Mouse (Mus musculus): ENCODE results near the gene Mrpl11. TPM values are rescaled to one million over a fixed set of nuclear protein-coding genes. Genes with fewer than 3 reads are reported as not detected.

Gene Mrpl11
- polyA plus RNA-seq, 1 experiment from 2014 or later, result 137 TPM

DNA sequence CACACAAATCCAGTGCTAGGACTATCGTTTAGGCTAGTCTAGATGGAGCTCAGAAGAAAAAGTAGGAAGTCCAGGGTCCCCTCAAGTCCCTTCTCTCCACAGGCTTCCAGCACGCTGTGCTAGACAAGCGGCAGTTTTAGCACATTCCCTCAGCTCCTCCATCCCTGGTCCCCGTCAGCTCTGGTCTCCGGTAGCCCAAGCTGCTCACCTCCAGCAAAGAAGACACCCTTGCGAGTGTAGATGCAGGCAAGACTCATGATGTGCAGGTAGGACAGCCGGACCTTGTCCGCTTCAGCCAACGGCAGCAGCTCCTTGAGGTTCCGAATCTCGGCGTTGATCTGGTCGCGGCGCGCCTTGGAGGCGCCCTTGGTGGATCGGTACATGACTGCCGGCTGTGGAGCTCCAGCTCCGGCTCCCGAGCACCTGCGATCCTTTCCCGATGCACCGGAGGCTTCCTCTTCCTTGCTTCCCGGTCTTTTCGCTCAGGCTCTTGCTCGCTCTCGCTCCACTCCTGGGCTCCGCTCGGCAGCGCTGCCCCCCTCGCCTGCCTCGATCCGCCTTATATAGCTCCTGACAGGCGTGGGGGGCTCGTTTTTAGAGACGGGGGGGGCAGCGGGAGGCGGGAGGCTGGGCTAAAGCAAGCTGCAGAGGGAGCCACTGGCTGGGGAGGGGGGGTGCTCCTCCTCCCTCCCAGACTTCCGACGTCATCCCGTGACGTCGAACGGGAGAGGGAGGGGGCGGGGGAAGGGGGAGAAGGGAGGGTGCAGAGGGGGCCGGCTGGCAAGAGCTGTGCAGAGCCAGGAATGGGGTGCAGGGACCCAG is 27.7 kb downstream of the Mrpl11 start:
- H3K27ac ChIP-seq (ENCODE audit: low read depth, low read length), result no peak overlapping the region
- H3K9me3 ChIP-seq (ENCODE audit: control insufficient read depth, low read length), result no peaks in the 10 kb centered on the region
- no peak for ATAC-seq (ENCODE audit: low FRiP score, low TSS enrichment)
- 19% methylated on average over 45 of the region's 47 CpGs for WGBS
- H3K27me3 ChIP-seq (ENCODE audit: control insufficient read depth, insufficient read depth, low read length), result peaks cover 54% of the 10 kb centered on the region
- no peaks in the 10 kb centered on the region for H3K36me3 ChIP-seq (ENCODE audit: control insufficient read depth, insufficient read depth, low read length)
- H3K4me1 ChIP-seq (ENCODE audit: control insufficient read depth, insufficient read depth, low read length), result 0 out of 2 replicates have a peak, but pooled peaks cover 3% of the 10 kb centered on the region
- H3K4me3 ChIP-seq (ENCODE audit: low read length), result no peak overlapping the region
- H3K4me2 ChIP-seq (replicated peaks; ENCODE audit: low read depth, low read length), result no peak overlapping the region
- no peak overlapping the region for H3K9ac ChIP-seq (ENCODE audit: low read depth, low read length)

DNA sequence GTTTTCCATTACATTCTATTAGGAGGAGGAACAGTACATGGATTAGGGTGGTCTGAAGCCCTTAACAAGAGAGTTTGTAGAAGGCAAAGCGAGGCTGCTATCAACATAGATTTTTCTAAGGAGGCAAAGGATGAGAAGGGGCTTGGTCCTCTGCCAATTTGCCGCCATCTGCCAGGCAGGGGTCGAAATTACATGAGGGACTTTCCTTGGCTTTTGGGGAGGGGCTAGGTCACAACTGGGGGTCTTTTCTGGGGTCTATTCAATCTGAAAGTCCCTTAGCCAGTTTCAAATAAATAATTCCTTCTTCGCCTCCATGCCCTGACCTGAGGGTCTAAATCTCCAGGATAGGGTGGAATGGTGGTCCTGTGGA is 28.3 kb downstream of the Mrpl11 start, which contains the start of gene Npas4:
TSS of gene Npas4 (minus strand) at position 61 of the 370 bp plus-strand sequence.
- Histone ChIP-seq H3K36me3 (ENCODE audit: control insufficient read depth, insufficient read depth, low read length) (no peaks in the 10 kb centered on the region), H3K4me2 (replicated peaks; ENCODE audit: low read depth, low read length) (no peak within 1 kb of the TSS), H3K27me3 (ENCODE audit: control insufficient read depth, insufficient read depth, low read length) (peaks cover 50% of the 10 kb centered on the region), H3K4me3 (ENCODE audit: low read length) (no peak within 1 kb of the TSS), H3K9ac (ENCODE audit: low read depth, low read length) (no peak within 1 kb of the TSS), H3K4me1 (ENCODE audit: control insufficient read depth, insufficient read depth, low read length) (0 out of 2 replicates have a peak, but pooled peaks cover 3% of the 10 kb centered on the region), H3K9me3 (ENCODE audit: control insufficient read depth, low read length) (no peaks in the 10 kb centered on the region), H3K27ac (ENCODE audit: low read depth, low read length) (no peak within 1 kb of the TSS)
- WGBS, result 14% methylated on average over 4 of the region's 4 CpGs
- no peak for ATAC-seq (ENCODE audit: low FRiP score, low TSS enrichment)

DNA sequence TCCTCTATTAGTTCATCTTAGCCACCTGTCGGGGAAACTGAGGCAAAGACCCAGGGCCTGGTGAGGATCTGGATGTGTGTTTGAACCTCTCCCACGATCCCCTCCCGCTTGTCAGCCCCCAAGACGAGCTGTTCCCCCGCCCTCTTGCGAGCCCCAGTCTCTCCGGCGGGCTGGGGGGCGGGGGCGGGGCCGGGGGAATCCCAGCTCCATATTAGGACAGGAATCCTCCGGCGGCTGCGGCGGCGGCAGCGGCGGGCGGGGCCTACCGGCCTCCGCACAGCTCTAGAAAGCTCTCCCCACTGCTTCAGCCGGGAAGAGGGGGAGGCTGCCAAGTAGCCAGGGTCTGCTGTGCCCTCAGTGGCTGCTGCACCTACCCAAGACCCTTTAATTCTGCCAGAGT is 28.8 kb downstream of the Mrpl11 start:
- no peak overlapping the region for H3K4me3 ChIP-seq (ENCODE audit: low read length)

GRCm38 (mm10) chr19:4992371-4992770 is 30.4 kb downstream of the Mrpl11 start:
- no peak overlapping the region for H3K9ac ChIP-seq (ENCODE audit: low read depth, low read length)
- 0 out of 2 replicates have a peak, but pooled peaks cover 3% of the 10 kb centered on the region for H3K4me1 ChIP-seq (ENCODE audit: control insufficient read depth, insufficient read depth, low read length)
- H3K36me3 ChIP-seq (ENCODE audit: control insufficient read depth, insufficient read depth, low read length), result no peaks in the 10 kb centered on the region
- H3K9me3 ChIP-seq (ENCODE audit: control insufficient read depth, low read length), result no peaks in the 10 kb centered on the region
- WGBS, result 15% methylated on average over 8 of the region's 8 CpGs
- no peak overlapping the region for H3K27ac ChIP-seq (ENCODE audit: low read depth, low read length)
- no peak overlapping the region for H3K4me3 ChIP-seq (ENCODE audit: low read length)
- ATAC-seq (ENCODE audit: low FRiP score, low TSS enrichment), result no peak
- H3K27me3 ChIP-seq (ENCODE audit: control insufficient read depth, insufficient read depth, low read length), result peaks cover 39% of the 10 kb centered on the region
- no peak overlapping the region for H3K4me2 ChIP-seq (replicated peaks; ENCODE audit: low read depth, low read length)

More for the DNA sequence above, 28.8 kb downstream of the Mrpl11 start:
- no peaks in the 10 kb centered on the region for H3K36me3 ChIP-seq (ENCODE audit: control insufficient read depth, insufficient read depth, low read length)
- no peak for ATAC-seq (ENCODE audit: low FRiP score, low TSS enrichment)
- WGBS, result 2% methylated on average over 21 of the region's 22 CpGs
- H3K4me1 ChIP-seq (ENCODE audit: control insufficient read depth, insufficient read depth, low read length), result 0 out of 2 replicates have a peak, but pooled peaks cover 3% of the 10 kb centered on the region
- no peak overlapping the region for H3K27ac ChIP-seq (ENCODE audit: low read depth, low read length)
- H3K4me2 ChIP-seq (replicated peaks; ENCODE audit: low read depth, low read length), result no peak overlapping the region
- no peaks in the 10 kb centered on the region for H3K9me3 ChIP-seq (ENCODE audit: control insufficient read depth, low read length)
- no peak overlapping the region for H3K9ac ChIP-seq (ENCODE audit: low read depth, low read length)
- H3K27me3 ChIP-seq (ENCODE audit: control insufficient read depth, insufficient read depth, low read length), result peaks cover 46% of the 10 kb centered on the region

DNA sequence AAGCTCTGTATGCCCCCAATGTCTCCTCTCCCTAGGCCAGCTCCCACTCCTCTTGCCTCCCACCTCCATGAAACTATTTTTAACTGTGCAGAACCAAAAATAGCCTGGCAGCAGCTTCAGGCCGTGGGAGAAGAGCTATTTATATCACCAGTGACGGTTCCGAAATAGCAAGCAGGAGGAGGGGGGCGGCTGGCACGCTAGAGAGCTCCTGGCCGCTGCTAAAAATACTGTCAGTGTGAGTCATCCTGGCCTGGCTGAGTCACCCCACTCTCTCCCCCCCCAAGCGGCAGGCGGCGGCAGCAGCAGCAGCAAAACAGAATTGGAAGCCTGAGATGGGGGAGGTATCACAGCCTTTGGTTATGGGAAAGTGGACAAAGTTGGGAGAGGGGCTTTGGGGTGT is 31.0 kb downstream of the Mrpl11 start:
- Histone ChIP-seq H3K27me3 (ENCODE audit: control insufficient read depth, insufficient read depth, low read length) (peaks cover 39% of the 10 kb centered on the region), H3K4me2 (replicated peaks; ENCODE audit: low read depth, low read length) (no peak overlapping the region)

GRCm38 (mm10) chr19:4994043-4994442 is 32.1 kb downstream of the Mrpl11 start:
- Histone ChIP-seq H3K9ac (ENCODE audit: low read depth, low read length) (no peak overlapping the region), H3K4me2 (replicated peaks; ENCODE audit: low read depth, low read length) (no peak overlapping the region), H3K27ac (ENCODE audit: low read depth, low read length) (no peak overlapping the region), H3K9me3 (ENCODE audit: control insufficient read depth, low read length) (no peaks in the 10 kb centered on the region), H3K27me3 (ENCODE audit: control insufficient read depth, insufficient read depth, low read length) (peaks cover 38% of the 10 kb centered on the region), H3K4me3 (ENCODE audit: low read length) (no peak overlapping the region), H3K4me1 (ENCODE audit: control insufficient read depth, insufficient read depth, low read length) (0 out of 2 replicates have a peak, but pooled peaks cover 3% of the 10 kb centered on the region), H3K36me3 (ENCODE audit: control insufficient read depth, insufficient read depth, low read length) (no peaks in the 10 kb centered on the region)
- 64% methylated on average over 5 of the region's 5 CpGs for WGBS
- no peak for ATAC-seq (ENCODE audit: low FRiP score, low TSS enrichment)

More for the DNA sequence above, 31.0 kb downstream of the Mrpl11 start:
- no peak for ATAC-seq (ENCODE audit: low FRiP score, low TSS enrichment)
- Histone ChIP-seq H3K4me3 (ENCODE audit: low read length) (no peak overlapping the region), H3K36me3 (ENCODE audit: control insufficient read depth, insufficient read depth, low read length) (no peaks in the 10 kb centered on the region), H3K9ac (ENCODE audit: low read depth, low read length) (no peak overlapping the region), H3K27ac (ENCODE audit: low read depth, low read length) (no peak overlapping the region), H3K9me3 (ENCODE audit: control insufficient read depth, low read length) (no peaks in the 10 kb centered on the region), H3K4me1 (ENCODE audit: control insufficient read depth, insufficient read depth, low read length) (0 out of 2 replicates have a peak, but pooled peaks cover 3% of the 10 kb centered on the region)
- 4% methylated on average over 9 of the region's 9 CpGs for WGBS

- Histone ChIP-seq H3K9ac (ENCODE audit: low read depth, low read length) (no peak overlapping the region), H3K9me3 (ENCODE audit: control insufficient read depth, low read length) (no peaks in the 10 kb centered on the region), H3K4me3 (ENCODE audit: low read length) (no peak overlapping the region), H3K36me3 (ENCODE audit: control insufficient read depth, insufficient read depth, low read length) (no peaks in the 10 kb centered on the region), H3K4me1 (ENCODE audit: control insufficient read depth, insufficient read depth, low read length) (peaks cover 7% of the 10 kb centered on the region; the same call in 1 of the 2 replicates), H3K27me3 (ENCODE audit: control insufficient read depth, insufficient read depth, low read length) (no peaks in the 10 kb centered on the region), H3K4me2 (replicated peaks; ENCODE audit: low read depth, low read length) (no peak overlapping the region), H3K27ac (ENCODE audit: low read depth, low read length) (no peak overlapping the region)
- no peak for ATAC-seq (ENCODE audit: low FRiP score, low TSS enrichment)
- WGBS, result 71% methylated on average over 6 of the region's 6 CpGs
Observed at GRCm38 (mm10) chr19:4999445-5000140, 37.6 kb downstream of the Mrpl11 start.

GRCm38 (mm10) chr19:5001666-5002406 is 39.9 kb downstream of the Mrpl11 start:
- Histone ChIP-seq H3K9ac (ENCODE audit: low read depth, low read length) (no peak overlapping the region), H3K27ac (ENCODE audit: low read depth, low read length) (no peak overlapping the region), H3K4me3 (ENCODE audit: low read length) (peak overlapping the region; percentile 21), H3K36me3 (ENCODE audit: control insufficient read depth, insufficient read depth, low read length) (no peaks in the 10 kb centered on the region), H3K9me3 (ENCODE audit: control insufficient read depth, low read length) (peaks cover 8% of the 10 kb centered on the region; the same call in 1 of the 2 replicates), H3K4me1 (ENCODE audit: control insufficient read depth, insufficient read depth, low read length) (peaks cover 7% of the 10 kb centered on the region; the same call in 1 of the 2 replicates), H3K27me3 (ENCODE audit: control insufficient read depth, insufficient read depth, low read length) (no peaks in the 10 kb centered on the region), H3K4me2 (replicated peaks; ENCODE audit: low read depth, low read length) (peak overlapping the region; percentile 42)
- WGBS, result 1% methylated on average over 39 of the region's 39 CpGs
- peak; percentile 94 for ATAC-seq (ENCODE audit: low FRiP score, low TSS enrichment)

Measured in kidney, embryonic 14.5 days (tissue).